Mouse (Mus musculus): ENCODE data around the gene Slc44a3. TPM values are rescaled to one million over a fixed set of nuclear protein-coding genes. Genes with fewer than 3 reads are reported as not detected.

The Slc44a3 gene
- polyA plus RNA-seq, 1 experiment from 2014 or later = 0.75 TPM

- Histone ChIP-seq H3K4me2 (replicated peaks) (0 out of 2 replicates have a peak overlapping the region, but pooled peaks have one; percentile 7), H3K4me1 (peaks cover 28% of the 10 kb centered on the region), H3K27ac (replicated peaks) (peak overlapping the region; percentile 7), H3K9me3 (no peaks in the 10 kb centered on the region), H3K4me3 (no peak overlapping the region), H3K36me3 (no peaks in the 10 kb centered on the region), H3K27me3 (no peaks in the 10 kb centered on the region), H3K9ac (replicated peaks) (no peak overlapping the region)
- ATAC-seq (replicated peaks) = peak; percentile 36
- 26% methylated on average over 12 of the region's 12 CpGs for WGBS
Measured at GRCm38 (mm10) chr3:121489462-121490118, 42.6 kb downstream of the Slc44a3 start.

GRCm38 (mm10) chr3:121485201-121485600 lies 47.0 kb downstream of the Slc44a3 start:
- Histone ChIP-seq H3K27me3 (no peaks in the 10 kb centered on the region), H3K9me3 (no peaks in the 10 kb centered on the region), H3K4me1 (peaks cover 45% of the 10 kb centered on the region), H3K36me3 (no peaks in the 10 kb centered on the region), H3K9ac (replicated peaks) (no peak overlapping the region), H3K4me3 (no peak overlapping the region), H3K27ac (replicated peaks) (peak overlapping the region; percentile 59; the same call in 1 of the 2 replicates), H3K4me2 (replicated peaks) (no peak overlapping the region)
- ATAC-seq (replicated peaks) = no peak
- 22% methylated on average over 2 of the region's 2 CpGs for WGBS

DNA sequence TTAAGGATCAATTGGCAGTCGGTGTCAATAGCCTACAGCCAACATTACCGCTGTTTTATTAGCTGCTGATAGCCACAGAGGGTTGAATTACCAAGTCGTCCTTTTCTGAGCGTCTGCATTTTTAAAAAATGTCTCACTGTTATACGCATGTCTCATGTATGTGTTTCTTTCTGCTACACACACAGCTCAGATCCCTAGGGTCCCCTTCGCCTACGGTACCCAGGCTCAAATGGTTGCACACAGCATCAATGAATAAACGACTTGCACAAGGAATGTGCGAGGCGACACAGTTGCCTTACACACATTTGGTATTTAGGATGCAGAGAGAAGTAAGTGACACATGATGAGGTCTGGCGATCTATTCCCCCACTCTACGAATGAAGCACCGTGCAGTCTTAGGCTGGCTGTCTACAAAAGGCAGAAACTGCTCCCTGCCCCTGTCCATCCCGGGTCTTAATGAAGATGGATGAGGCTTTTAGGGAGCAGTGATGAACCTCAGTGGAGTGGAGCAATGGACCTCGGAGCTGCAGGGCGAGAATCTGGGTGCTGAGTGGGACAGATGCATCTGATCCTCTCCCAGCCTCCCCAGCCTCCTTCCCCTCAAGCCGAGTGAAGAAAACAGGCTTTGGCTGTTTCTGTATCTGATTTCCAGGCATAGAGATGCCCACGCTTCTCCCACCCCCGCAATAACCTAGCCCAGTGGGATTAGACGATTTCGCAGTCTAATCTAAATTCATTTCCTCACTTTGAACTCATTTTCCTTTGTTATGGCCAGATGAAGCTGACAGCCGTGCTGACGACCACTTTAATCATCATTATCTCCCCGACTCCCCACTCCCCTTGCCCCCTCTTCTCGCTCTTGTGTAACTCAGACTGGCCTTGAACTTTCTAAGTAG lies 48.7 kb downstream of the Slc44a3 start:
- Histone ChIP-seq H3K4me1 (peaks cover 36% of the 10 kb centered on the region), H3K27ac (replicated peaks) (peak overlapping the region; percentile 16), H3K27me3 (no peaks in the 10 kb centered on the region), H3K4me2 (replicated peaks) (no peak overlapping the region), H3K4me3 (no peak overlapping the region), H3K9ac (replicated peaks) (no peak overlapping the region), H3K9me3 (no peaks in the 10 kb centered on the region), H3K36me3 (no peaks in the 10 kb centered on the region)
- WGBS = 54% methylated on average over 25 of the region's 25 CpGs
- no peak for ATAC-seq (replicated peaks)

DNA sequence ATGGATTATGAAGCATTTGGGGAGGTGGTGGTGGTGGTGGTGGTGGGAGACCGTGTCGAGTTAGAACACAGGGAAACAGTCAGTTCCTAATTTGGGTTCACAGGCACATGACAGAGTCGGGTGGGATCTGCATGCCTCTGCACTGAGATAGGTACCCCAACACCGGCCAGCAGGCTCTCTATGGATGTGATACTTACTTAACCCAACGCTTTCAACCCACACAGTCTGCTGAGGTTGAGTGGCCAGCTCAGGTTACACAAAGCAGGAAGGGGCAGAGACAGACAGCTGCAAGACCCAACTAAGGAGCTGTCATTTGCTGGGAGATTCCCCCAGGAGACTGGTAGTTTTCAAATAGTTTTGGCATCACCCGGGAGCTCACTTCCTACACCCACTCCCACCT lies 50.6 kb downstream of the Slc44a3 start:
- Histone ChIP-seq H3K27me3 (no peaks in the 10 kb centered on the region), H3K9ac (replicated peaks) (no peak overlapping the region), H3K4me1 (peaks cover 36% of the 10 kb centered on the region), H3K4me3 (no peak overlapping the region), H3K9me3 (no peaks in the 10 kb centered on the region), H3K27ac (replicated peaks) (peak overlapping the region; percentile 69), H3K4me2 (replicated peaks) (no peak overlapping the region), H3K36me3 (no peaks in the 10 kb centered on the region)
- WGBS = 53% methylated on average over 6 of the region's 6 CpGs
- ATAC-seq (replicated peaks) = no peak

GRCm38 (mm10) chr3:121480961-121481436 lies 51.2 kb downstream of the Slc44a3 start:
- Histone ChIP-seq H3K9ac (replicated peaks) (no peak overlapping the region), H3K9me3 (no peaks in the 10 kb centered on the region), H3K27me3 (no peaks in the 10 kb centered on the region), H3K4me2 (replicated peaks) (no peak overlapping the region), H3K4me3 (no peak overlapping the region), H3K27ac (replicated peaks) (peak overlapping the region; percentile 69), H3K36me3 (no peaks in the 10 kb centered on the region), H3K4me1 (peaks cover 36% of the 10 kb centered on the region)
- ATAC-seq (replicated peaks) = peak; percentile 81
- WGBS = 32% methylated on average over 8 of the region's 8 CpGs

- no peaks in the 10 kb centered on the region for H3K36me3 ChIP-seq
- no peaks in the 10 kb centered on the region for H3K27me3 ChIP-seq
- peak overlapping the region; percentile 83 for H3K27ac ChIP-seq (replicated peaks)
- 0 out of 2 replicates have a peak overlapping the region, but pooled peaks have one; percentile 6 for H3K9ac ChIP-seq (replicated peaks)
- H3K4me1 ChIP-seq = peaks cover 32% of the 10 kb centered on the region
- ATAC-seq (replicated peaks) = peak; percentile 53
- H3K4me2 ChIP-seq (replicated peaks) = no peak overlapping the region
- no peaks in the 10 kb centered on the region for H3K9me3 ChIP-seq
- H3K4me3 ChIP-seq = no peak overlapping the region
- 35% methylated on average over 26 of the region's 26 CpGs for WGBS
Measured at GRCm38 (mm10) chr3:121480030-121480960, 51.9 kb downstream of the Slc44a3 start.

DNA sequence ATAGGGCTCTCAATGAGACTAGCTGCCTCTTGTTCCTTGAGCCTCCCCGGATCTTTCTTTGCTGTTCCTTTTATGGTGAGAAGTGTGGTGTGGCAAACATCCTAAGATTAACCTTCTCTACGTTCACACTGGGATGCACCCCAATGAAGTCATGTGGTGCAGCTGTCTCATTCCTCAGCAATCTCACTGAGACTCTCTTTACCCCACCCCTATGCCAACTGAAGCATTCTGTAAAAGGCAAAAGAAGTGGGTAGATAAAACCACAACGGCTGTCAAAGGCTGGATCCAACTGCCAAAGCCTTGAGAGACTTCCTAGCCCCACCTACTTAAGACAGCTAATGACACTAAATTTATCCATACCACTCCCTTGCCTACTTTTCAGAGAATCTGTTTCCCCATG lies 57.5 kb downstream of the Slc44a3 start:
- 63% methylated on average over 3 of the region's 3 CpGs for WGBS
- ATAC-seq (replicated peaks) = no peak
- H3K9ac ChIP-seq (replicated peaks) = no peak overlapping the region
- no peak overlapping the region for H3K27ac ChIP-seq (replicated peaks)
- H3K9me3 ChIP-seq = no peaks in the 10 kb centered on the region
- H3K36me3 ChIP-seq = no peaks in the 10 kb centered on the region
- H3K4me1 ChIP-seq = peaks cover 2% of the 10 kb centered on the region; the same call in 1 of the 2 replicates
- H3K27me3 ChIP-seq = no peaks in the 10 kb centered on the region
- no peak overlapping the region for H3K4me2 ChIP-seq (replicated peaks)
- no peak overlapping the region for H3K4me3 ChIP-seq

DNA sequence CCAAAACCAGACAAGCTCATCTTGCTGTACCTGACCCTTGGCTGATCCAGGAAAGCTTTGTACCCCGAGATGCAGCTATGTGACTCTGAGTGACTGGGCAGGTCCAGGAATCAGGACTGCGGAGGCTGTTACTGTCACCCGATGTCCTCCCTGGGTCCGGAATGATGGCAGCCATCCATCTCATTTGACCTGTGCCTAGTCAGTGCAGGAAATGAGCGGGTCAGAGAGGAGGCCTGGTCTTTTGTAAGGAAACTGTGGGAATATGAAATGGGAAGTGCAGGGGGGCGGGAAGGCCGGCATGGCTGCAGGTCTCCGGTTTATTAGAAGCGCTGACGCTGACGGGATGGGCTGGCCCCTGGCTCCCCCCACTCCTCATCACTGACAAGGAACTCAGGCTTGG lies 60.5 kb downstream of the Slc44a3 start:
- H3K4me1 ChIP-seq = peaks cover 5% of the 10 kb centered on the region
- no peak overlapping the region for H3K4me3 ChIP-seq
- ATAC-seq (replicated peaks) = no peak
- no peaks in the 10 kb centered on the region for H3K36me3 ChIP-seq
- H3K27me3 ChIP-seq = no peaks in the 10 kb centered on the region
- 81% methylated on average over 11 of the region's 11 CpGs for WGBS
- H3K4me2 ChIP-seq (replicated peaks) = no peak overlapping the region
- H3K9me3 ChIP-seq = no peaks in the 10 kb centered on the region
- H3K9ac ChIP-seq (replicated peaks) = no peak overlapping the region
- H3K27ac ChIP-seq (replicated peaks) = no peak overlapping the region

DNA sequence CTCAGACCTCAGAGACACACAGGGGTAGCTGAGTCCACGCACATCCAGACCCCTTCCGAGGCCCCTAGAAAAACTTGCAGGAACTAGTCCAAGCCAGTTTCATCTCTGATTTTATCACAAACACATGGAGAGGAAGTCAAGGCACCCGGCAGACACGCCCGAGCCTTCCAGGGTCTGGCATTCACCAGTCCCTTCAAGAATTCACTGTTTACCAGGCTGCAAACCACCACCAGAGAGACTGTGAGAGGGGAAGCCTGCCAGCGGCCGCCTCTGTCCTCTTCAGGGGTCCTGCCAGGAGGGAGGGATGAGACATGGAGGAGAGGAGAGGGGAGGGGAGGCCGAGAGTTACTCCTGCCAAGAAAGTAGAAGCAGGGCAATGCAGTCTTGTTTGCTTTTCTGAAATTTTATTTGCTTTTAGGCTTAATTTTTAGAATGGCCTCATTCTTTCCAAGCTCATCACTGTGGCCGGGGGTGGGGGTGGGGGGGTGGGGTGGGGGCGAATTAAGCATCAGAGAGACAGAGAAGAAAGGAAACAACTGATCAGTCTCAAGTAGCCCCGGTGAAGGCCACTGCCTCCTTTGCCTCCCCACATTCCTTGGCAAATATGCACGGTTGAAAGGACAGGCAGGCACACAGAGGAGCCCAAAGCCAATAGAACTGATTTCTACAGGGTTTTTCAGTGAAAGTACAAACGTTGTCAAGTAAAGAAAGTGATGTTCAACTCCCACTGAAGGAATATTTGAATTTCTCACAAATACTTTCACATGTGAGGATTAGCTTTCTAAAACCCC lies 62.8 kb downstream of the Slc44a3 start:
- H3K27ac ChIP-seq (replicated peaks) = peak overlapping the region; percentile 57
- H3K4me2 ChIP-seq (replicated peaks) = 0 out of 2 replicates have a peak overlapping the region, but pooled peaks have one; percentile 0
- no peaks in the 10 kb centered on the region for H3K36me3 ChIP-seq
- no peak overlapping the region for H3K4me3 ChIP-seq
- no peak overlapping the region for H3K9ac ChIP-seq (replicated peaks)
- peak; percentile 77 for ATAC-seq (replicated peaks)
- H3K9me3 ChIP-seq = no peaks in the 10 kb centered on the region
- H3K27me3 ChIP-seq = no peaks in the 10 kb centered on the region
- peaks cover 8% of the 10 kb centered on the region for H3K4me1 ChIP-seq
- 4% methylated on average over 13 of the region's 13 CpGs for WGBS

DNA sequence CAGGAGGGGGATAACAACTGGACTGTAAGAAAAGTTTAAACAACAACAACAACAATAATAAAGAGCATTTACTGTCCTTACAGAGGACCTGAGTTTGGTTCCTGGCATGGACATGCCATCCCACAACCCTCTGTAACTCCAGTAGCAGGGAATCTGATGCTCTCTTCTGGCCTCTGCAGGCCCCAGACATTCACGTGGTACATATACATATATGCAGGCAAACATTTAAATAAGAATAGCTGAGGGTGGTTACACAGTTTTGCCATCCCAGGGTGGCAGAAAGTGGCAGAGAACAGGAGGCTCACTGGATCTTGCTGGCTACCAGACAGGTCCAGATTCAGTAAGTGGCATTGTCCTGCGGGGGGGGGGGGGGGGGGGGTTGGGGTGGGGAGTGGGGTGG lies 64.1 kb downstream of the Slc44a3 start:
- WGBS = 9% methylated on average over 2 of the region's 2 CpGs
- no peaks in the 10 kb centered on the region for H3K9me3 ChIP-seq
- no peak overlapping the region for H3K4me3 ChIP-seq
- no peaks in the 10 kb centered on the region for H3K27me3 ChIP-seq
- no peak overlapping the region for H3K9ac ChIP-seq (replicated peaks)
- H3K4me1 ChIP-seq = peaks cover 8% of the 10 kb centered on the region
- no peak for ATAC-seq (replicated peaks)
- no peak overlapping the region for H3K4me2 ChIP-seq (replicated peaks)
- H3K27ac ChIP-seq (replicated peaks) = no peak overlapping the region
- no peaks in the 10 kb centered on the region for H3K36me3 ChIP-seq

GRCm38 (mm10) chr3:121467094-121467552 lies 65.1 kb downstream of the Slc44a3 start:
- H3K4me3 ChIP-seq = no peak overlapping the region
- no peak overlapping the region for H3K27ac ChIP-seq (replicated peaks)
- H3K4me2 ChIP-seq (replicated peaks) = no peak overlapping the region
- H3K36me3 ChIP-seq = no peaks in the 10 kb centered on the region
- no peak for ATAC-seq (replicated peaks)
- 85% methylated on average over 10 of the region's 10 CpGs for WGBS
- no peak overlapping the region for H3K9ac ChIP-seq (replicated peaks)
- peaks cover 8% of the 10 kb centered on the region for H3K4me1 ChIP-seq
- H3K27me3 ChIP-seq = no peaks in the 10 kb centered on the region
- no peaks in the 10 kb centered on the region for H3K9me3 ChIP-seq
